Mouse (Mus musculus) stomach, postnatal 0 days (tissue): ENCODE measurements around the gene Atp8b4. TPM values are rescaled to one million over a fixed set of nuclear protein-coding genes. Genes with fewer than 3 reads are reported as not detected.

Source experiments
- ATAC-seq: fragments of 200-750 bp; cut with Nextera tagmentation; 2 replicates; pipeline ENCODE4 v1.8.0; 2017; ENCODE audit not compliant: low FRiP score, low TSS enrichment
- DNase-seq: peaks from one replicate; pipeline ENCODE4 v3.0.0-alpha.2; 2016; ENCODE audit warnings: low spot score
- H3K27ac ChIP-seq: fragments of 300-500 bp; sonication (generic); replicated peaks from 2 replicates; pipeline ENCODE4 v1.5.1; 2014; ENCODE audit warnings: mild to moderate bottlenecking, control low read depth
- H3K27me3 ChIP-seq: fragments of 300-500 bp; sonication (generic); 2 replicates; pipeline ENCODE4 v1.6.1; 2014; ENCODE audit warnings: low read length; ENCODE audit not compliant: control insufficient read depth, insufficient read depth
- H3K36me3 ChIP-seq: fragments of 300-500 bp; sonication (generic); 2 replicates; pipeline ENCODE4 v1.6.1; 2014; ENCODE audit warnings: low read length, mixed read lengths; ENCODE audit not compliant: control insufficient read depth, insufficient read depth
- H3K4me1 ChIP-seq: fragments of 300-500 bp; sonication (generic); replicated peaks from 2 replicates; pipeline ENCODE4 v1.6.1; 2014; ENCODE audit warnings: antibody characterized with exemption; ENCODE audit not compliant: control insufficient read depth, insufficient read depth
- H3K4me2 ChIP-seq: fragments of 300-500 bp; sonication (generic); replicated peaks from 2 replicates; pipeline ENCODE4 v1.6.1; 2014; ENCODE audit warnings: low read depth, mild to moderate bottlenecking, control low read depth, moderate library complexity
- H3K4me3 ChIP-seq: fragments of 300-500 bp; sonication (generic); 2 replicates; pipeline ENCODE4 v1.5.1; 2014; ENCODE audit warnings: low read depth, low read length, control low read depth
- H3K9ac ChIP-seq: fragments of 300-500 bp; sonication (generic); 2 replicates; pipeline ENCODE4 v1.6.1; 2014; ENCODE audit warnings: mild to moderate bottlenecking, low read length, control low read depth, mixed read lengths
- H3K9me3 ChIP-seq: fragments of 300-500 bp; sonication (generic); 2 replicates; pipeline ENCODE4 v1.6.1; 2016; ENCODE audit warnings: low read length; ENCODE audit not compliant: control insufficient read depth
- CTCF ChIP-seq: IDR thresholded peaks from 2 replicates; pipeline ENCODE4 v1.5.1; 2016; ENCODE audit warnings: antibody characterized with exemption, low read depth, mild to moderate bottlenecking, moderate library complexity
- EP300 ChIP-seq: optimal IDR thresholded peaks from 2 replicates; pipeline ENCODE3; 2016; ENCODE audit warnings: antibody characterized with exemption
- WGBS: fragments of 180-500 bp; shearing (Covaris S2); extraction: QIAGEN DNeasy Blood & Tissue Kit; methylation state at CpG from one replicate; pipeline ENCODE4 v1.1.7; 2014; 5-methylcytosine and 5-hydroxymethylcytosine counted together
- polyA plus RNA-seq: library from polyadenylated mRNA; unstranded; fragments of >200 nt; fragmentation: Nextera tagmentation; extraction: Ambion mirVana; gene quantifications from 2 replicates; pipeline ENCODE4 v1.2.1, GENCODE M21; 2015

The Atp8b4 gene
- polyA plus RNA-seq, 1 experiment from 2014 or later: 0.07 TPM

DNA sequence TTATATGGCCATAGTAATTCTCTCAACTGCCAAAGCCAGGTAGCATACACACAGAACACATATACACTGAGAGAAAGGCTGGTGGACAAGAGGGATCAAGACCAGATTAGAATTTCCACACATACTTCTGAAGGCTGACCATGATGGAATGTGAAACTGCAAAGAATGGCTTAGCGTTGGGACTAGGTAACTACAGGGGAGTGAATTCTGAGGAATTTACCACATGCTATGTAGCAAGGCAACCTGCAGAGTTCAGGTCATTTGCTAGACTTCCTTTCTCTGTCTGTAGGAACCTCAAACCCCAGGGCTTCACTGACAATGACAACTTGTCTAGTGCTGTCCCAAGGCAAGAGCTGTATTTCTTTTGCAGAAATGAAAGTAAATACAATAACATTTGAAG, 189.4 kb downstream of the Atp8b4 start:
- Histone ChIP-seq H3K4me1 (no peaks in the 10 kb centered on the region), H3K36me3 (no peaks in the 10 kb centered on the region), H3K27ac (no peak overlapping the region), H3K9ac (no peak overlapping the region), H3K27me3 (no peaks in the 10 kb centered on the region), H3K9me3 (no peaks in the 10 kb centered on the region), H3K4me2 (no peak overlapping the region), H3K4me3 (no peak overlapping the region)
- no peak for DNase-seq
- TF ChIP-seq CTCF (no peak), EP300 (no peak)
- no peak for ATAC-seq
- WGBS: 60% methylated on average over 1 of the region's 1 CpGs

GRCm38 (mm10) chr2:126309994-126310393, 190.5 kb downstream of the Atp8b4 start:
- TF ChIP-seq EP300 (no peak), CTCF (no peak)
- no peaks in the 10 kb centered on the region for H3K36me3 ChIP-seq
- 34% methylated on average over 4 of the region's 4 CpGs for WGBS
- no peak for DNase-seq
- no peaks in the 10 kb centered on the region for H3K9me3 ChIP-seq
- ATAC-seq: no peak
- H3K4me3 ChIP-seq: no peak overlapping the region
- H3K9ac ChIP-seq: no peak overlapping the region
- H3K27ac ChIP-seq: no peak overlapping the region
- H3K27me3 ChIP-seq: no peaks in the 10 kb centered on the region
- no peaks in the 10 kb centered on the region for H3K4me1 ChIP-seq
- H3K4me2 ChIP-seq: no peak overlapping the region

DNA sequence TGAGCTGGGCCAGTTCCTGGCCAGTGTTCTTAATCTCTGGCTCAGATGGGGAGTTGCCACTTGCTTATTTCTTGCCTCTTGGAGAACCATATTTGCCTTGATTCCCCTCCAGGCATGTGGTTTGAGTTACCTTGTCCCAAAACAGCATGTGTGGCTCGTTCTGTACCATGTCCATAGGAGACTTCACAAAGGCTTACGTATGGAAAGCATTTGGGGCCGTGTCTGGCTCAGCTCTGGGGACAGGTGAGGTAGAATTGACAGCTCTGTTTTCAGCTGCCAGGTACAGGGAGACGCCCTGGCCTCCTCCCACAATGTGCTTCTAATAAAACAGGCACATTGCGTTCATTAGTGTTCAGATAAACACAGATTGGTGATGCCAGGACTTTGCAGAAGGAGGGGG, 195.9 kb downstream of the Atp8b4 start:
- ATAC-seq: no peak
- 80% methylated on average over 5 of the region's 5 CpGs for WGBS
- H3K9me3 ChIP-seq: no peaks in the 10 kb centered on the region

GRCm38 (mm10) chr2:126303226-126303625, 197.2 kb downstream of the Atp8b4 start:
- no peak overlapping the region for H3K27ac ChIP-seq
- no peak overlapping the region for H3K9ac ChIP-seq
- H3K4me1 ChIP-seq: no peaks in the 10 kb centered on the region
- 41% methylated on average over 3 of the region's 3 CpGs for WGBS
- H3K36me3 ChIP-seq: no peaks in the 10 kb centered on the region
- H3K4me2 ChIP-seq: no peak overlapping the region
- TF ChIP-seq CTCF (no peak), EP300 (no peak)
- DNase-seq (no peak), ATAC-seq (no peak)
- no peak overlapping the region for H3K4me3 ChIP-seq
- no peaks in the 10 kb centered on the region for H3K9me3 ChIP-seq
- no peaks in the 10 kb centered on the region for H3K27me3 ChIP-seq

More for the DNA sequence above, 195.9 kb downstream of the Atp8b4 start:
- Histone ChIP-seq H3K36me3 (no peaks in the 10 kb centered on the region), H3K4me2 (no peak overlapping the region), H3K27ac (no peak overlapping the region), H3K4me1 (no peaks in the 10 kb centered on the region), H3K27me3 (no peaks in the 10 kb centered on the region), H3K9ac (no peak overlapping the region), H3K4me3 (no peak overlapping the region)
- no peak for DNase-seq
- TF ChIP-seq CTCF: no peak
- TF ChIP-seq EP300: no peak

GRCm38 (mm10) chr2:126302381-126302780, 198.1 kb downstream of the Atp8b4 start:
- no peak for TF ChIP-seq CTCF
- 71% methylated on average over 3 of the region's 3 CpGs for WGBS
- H3K27me3 ChIP-seq: no peaks in the 10 kb centered on the region
- ATAC-seq: no peak
- no peak overlapping the region for H3K4me2 ChIP-seq
- no peaks in the 10 kb centered on the region for H3K36me3 ChIP-seq
- DNase-seq: no peak
- no peak overlapping the region for H3K4me3 ChIP-seq
- H3K9me3 ChIP-seq: no peaks in the 10 kb centered on the region
- no peaks in the 10 kb centered on the region for H3K4me1 ChIP-seq
- H3K9ac ChIP-seq: no peak overlapping the region
- H3K27ac ChIP-seq: no peak overlapping the region

DNA sequence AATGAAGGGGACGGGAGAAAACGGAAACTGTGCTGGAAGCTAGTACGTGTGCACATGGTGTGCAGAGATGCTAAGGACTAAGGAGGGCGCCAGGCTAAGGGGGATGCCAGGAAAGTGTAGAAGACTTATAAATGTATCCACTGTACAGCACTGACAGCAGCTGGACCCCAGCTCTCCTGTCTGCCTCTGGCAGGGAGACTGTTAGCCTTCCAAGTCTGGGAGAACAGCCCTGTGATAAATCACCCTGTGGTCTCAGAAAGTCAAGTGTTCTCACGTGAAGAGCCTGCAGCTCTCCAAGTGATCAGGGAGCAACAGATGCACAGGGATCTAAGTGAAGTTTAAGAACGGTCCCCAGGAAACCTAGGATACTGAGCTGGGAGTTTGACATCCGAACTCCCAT, 209.8 kb downstream of the Atp8b4 start:
- H3K27me3 ChIP-seq: no peaks in the 10 kb centered on the region
- H3K4me1 ChIP-seq: no peaks in the 10 kb centered on the region
- H3K27ac ChIP-seq: no peak overlapping the region
- H3K4me2 ChIP-seq: no peak overlapping the region
- WGBS: 56% methylated on average over 7 of the region's 7 CpGs
- DNase-seq (no peak), ATAC-seq (no peak; the same call in 1 of the 2 replicates)
- no peaks in the 10 kb centered on the region for H3K9me3 ChIP-seq
- H3K4me3 ChIP-seq: no peak overlapping the region
- no peak for TF ChIP-seq CTCF
- no peak overlapping the region for H3K9ac ChIP-seq
- no peaks in the 10 kb centered on the region for H3K36me3 ChIP-seq

DNA sequence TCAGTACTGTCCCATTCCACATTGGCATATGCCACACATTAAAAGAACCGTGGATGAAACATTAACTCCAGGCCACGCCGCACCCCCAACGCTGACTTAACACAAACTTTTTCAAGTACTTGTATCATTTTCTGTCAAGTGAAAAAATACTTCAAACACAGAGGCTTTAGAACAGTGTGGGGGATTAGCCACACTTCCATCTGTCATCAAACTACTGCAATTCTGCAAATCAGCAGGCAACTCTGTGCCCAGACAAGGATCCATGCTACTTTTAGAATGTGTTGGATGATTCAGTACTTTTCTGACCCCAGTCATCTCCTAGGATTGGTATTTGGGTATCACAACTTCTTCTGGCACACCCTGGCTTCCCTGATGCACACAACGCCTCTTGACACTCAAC, 212.5 kb downstream of the Atp8b4 start:
- H3K27ac ChIP-seq: no peak overlapping the region
- ATAC-seq: no peak
- H3K27me3 ChIP-seq: no peaks in the 10 kb centered on the region
- no peaks in the 10 kb centered on the region for H3K4me1 ChIP-seq
- H3K9me3 ChIP-seq: no peaks in the 10 kb centered on the region
- WGBS: 87% methylated on average over 5 of the region's 5 CpGs
- DNase-seq: no peak
- H3K9ac ChIP-seq: no peak overlapping the region
- H3K4me3 ChIP-seq: no peak overlapping the region
- H3K4me2 ChIP-seq: no peak overlapping the region
- TF ChIP-seq EP300 (no peak), CTCF (no peak)
- H3K36me3 ChIP-seq: no peaks in the 10 kb centered on the region
